Mouse (Mus musculus) midbrain, embryonic 16.5 days (tissue): ENCODE results near the gene Cstf1. TPM values are rescaled to one million over a fixed set of nuclear protein-coding genes. Genes with fewer than 3 reads are reported as not detected.

Source experiments
- ATAC-seq: fragments of 200-750 bp; cut with Nextera tagmentation; 2 replicates; pipeline ENCODE4 v1.8.0; 2017; ENCODE audit warnings: moderate TSS enrichment
- H3K27ac ChIP-seq: fragments of 300-500 bp; sonication (generic); 2 replicates; pipeline ENCODE4 v1.5.1; 2014; ENCODE audit warnings: mild to moderate bottlenecking, low read length, mixed read lengths
- H3K27me3 ChIP-seq: fragments of 300-500 bp; sonication (generic); 2 replicates; pipeline ENCODE4 v1.6.1; 2014; ENCODE audit warnings: low read depth, low read length, mixed read lengths; ENCODE audit not compliant: control insufficient read depth, insufficient read depth
- H3K36me3 ChIP-seq: fragments of 300-500 bp; sonication (generic); 2 replicates; pipeline ENCODE4 v1.6.1; 2014; ENCODE audit warnings: mild to moderate bottlenecking, low read length, moderate library complexity, mixed read lengths; ENCODE audit not compliant: control insufficient read depth, insufficient read depth
- H3K4me1 ChIP-seq: fragments of 300-500 bp; sonication (generic); 2 replicates; pipeline ENCODE4 v1.6.1; 2014; ENCODE audit warnings: mild to moderate bottlenecking, low read length, mixed read lengths; ENCODE audit not compliant: control insufficient read depth, insufficient read depth
- H3K4me2 ChIP-seq: fragments of 300-500 bp; sonication (generic); 2 replicates; pipeline ENCODE4 v1.6.1; 2014; ENCODE audit warnings: mild to moderate bottlenecking, low read length, mixed read lengths
- H3K4me3 ChIP-seq: fragments of 300-500 bp; sonication (generic); 2 replicates; pipeline ENCODE4 v1.5.1; 2014; ENCODE audit warnings: low read depth, mild to moderate bottlenecking, low read length, moderate library complexity, mixed read lengths
- H3K9ac ChIP-seq: fragments of 300-500 bp; sonication (generic); 2 replicates; pipeline ENCODE4 v1.6.1; 2014; ENCODE audit warnings: low read depth, low read length, mixed read lengths
- H3K9me3 ChIP-seq: fragments of 300-500 bp; sonication (generic); replicated peaks from 2 replicates; pipeline ENCODE4 v1.6.1; 2014; ENCODE audit warnings: mild to moderate bottlenecking, low read length, mixed read lengths; ENCODE audit not compliant: control insufficient read depth, poor library complexity, severe bottlenecking
- WGBS: fragments of 180-500 bp; shearing (Covaris S2); extraction: QIAGEN DNeasy Blood & Tissue Kit; methylation state at CpG from one replicate; pipeline ENCODE4 v1.1.7; 2014; 5-methylcytosine and 5-hydroxymethylcytosine counted together
- polyA plus RNA-seq: library from polyadenylated mRNA; unstranded; fragments of >200 nt; fragmentation: Nextera tagmentation; extraction: Ambion mirVana; gene quantifications from 2 replicates; pipeline ENCODE4 v1.2.1, GENCODE M21; 2015

The Cstf1 gene
- polyA plus RNA-seq, 1 experiment from 2014 or later = 23.4 TPM

DNA sequence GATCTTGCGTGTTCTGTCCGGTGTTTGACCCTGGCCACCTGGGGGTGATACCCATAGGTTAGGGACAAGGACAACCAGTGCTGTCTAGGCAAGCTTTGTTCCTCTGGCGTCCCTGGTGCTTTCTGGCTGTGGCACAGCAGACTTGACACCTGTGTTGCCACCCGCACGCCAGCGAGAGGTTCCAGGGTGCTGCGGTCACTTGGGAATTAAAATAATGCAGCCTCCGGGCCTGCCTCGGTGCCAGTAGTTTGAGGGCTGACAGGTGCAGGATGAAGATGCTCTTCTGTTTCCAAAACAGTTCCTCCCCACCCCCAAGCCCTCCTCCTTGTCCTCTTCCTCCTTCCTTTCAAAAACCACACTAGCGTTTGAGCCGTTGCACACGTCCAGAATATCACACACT lies 11.4 kb downstream of the Cstf1 start:
- H3K36me3 ChIP-seq = peaks cover 29% of the 10 kb centered on the region
- no peak for ATAC-seq
- H3K27me3 ChIP-seq = no peaks in the 10 kb centered on the region

GRCm38 (mm10) chr2:172384715-172385114 lies 14.2 kb downstream of the Cstf1 start:
- Histone ChIP-seq H3K36me3 (peaks cover 21% of the 10 kb centered on the region), H3K27me3 (no peaks in the 10 kb centered on the region), H3K4me3 (no peak overlapping the region), H3K4me2 (no peak overlapping the region), H3K4me1 (no peaks in the 10 kb centered on the region), H3K9ac (no peak overlapping the region), H3K27ac (no peak overlapping the region), H3K9me3 (no peaks in the 10 kb centered on the region)
- ATAC-seq = no peak
- WGBS = 91% methylated on average over 3 of the region's 3 CpGs

More for the DNA sequence above, 11.4 kb downstream of the Cstf1 start:
- H3K9me3 ChIP-seq = no peaks in the 10 kb centered on the region
- no peaks in the 10 kb centered on the region for H3K4me1 ChIP-seq
- 92% methylated on average over 12 of the region's 12 CpGs for WGBS
- H3K9ac ChIP-seq = no peak overlapping the region
- H3K27ac ChIP-seq = no peak overlapping the region
- H3K4me2 ChIP-seq = no peak overlapping the region
- no peak overlapping the region for H3K4me3 ChIP-seq

- H3K4me2 ChIP-seq = no peak overlapping the region
- no peaks in the 10 kb centered on the region for H3K27me3 ChIP-seq
- no peak overlapping the region for H3K4me3 ChIP-seq
- H3K4me1 ChIP-seq = no peaks in the 10 kb centered on the region
- H3K27ac ChIP-seq = no peak overlapping the region
- no peaks in the 10 kb centered on the region for H3K36me3 ChIP-seq
- WGBS = 52% methylated on average over 6 of the region's 6 CpGs
- H3K9ac ChIP-seq = no peak overlapping the region
- ATAC-seq = no peak
- no peaks in the 10 kb centered on the region for H3K9me3 ChIP-seq
These were observed 19.9 kb downstream of the Cstf1 start for GRCm38 (mm10) chr2:172390341-172390740.

DNA sequence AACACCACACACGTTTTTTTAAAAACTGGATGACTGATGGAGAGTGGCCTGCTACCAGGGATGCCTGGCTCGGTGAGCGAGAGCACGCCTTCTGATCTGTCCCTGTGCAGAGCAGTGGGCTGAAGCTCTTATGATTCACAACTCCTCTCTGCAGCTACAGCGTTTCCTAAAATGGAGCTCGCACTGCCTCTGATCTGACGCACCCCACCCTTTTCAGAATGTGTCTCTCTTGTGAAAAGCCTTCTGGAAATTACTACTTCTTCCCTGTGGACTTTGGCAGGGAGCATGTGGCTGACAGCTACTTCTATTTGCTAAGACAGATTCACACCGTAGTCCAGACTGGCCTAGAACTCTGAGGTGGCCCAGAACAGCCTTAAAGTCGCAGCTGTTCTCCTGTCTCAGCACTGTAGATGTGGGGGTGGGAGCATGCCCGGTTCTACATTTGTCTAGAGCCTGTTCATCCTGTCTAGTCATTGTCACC lies 21.6 kb downstream of the Cstf1 start:
- H3K27me3 ChIP-seq = no peaks in the 10 kb centered on the region
- H3K4me3 ChIP-seq = no peak overlapping the region
- no peak overlapping the region for H3K4me2 ChIP-seq
- H3K36me3 ChIP-seq = no peaks in the 10 kb centered on the region
- no peak overlapping the region for H3K27ac ChIP-seq
- no peak overlapping the region for H3K9ac ChIP-seq
- H3K4me1 ChIP-seq = no peaks in the 10 kb centered on the region
- no peak for ATAC-seq
- 78% methylated on average over 10 of the region's 10 CpGs for WGBS
- no peaks in the 10 kb centered on the region for H3K9me3 ChIP-seq

GRCm38 (mm10) chr2:172393391-172394051 lies 23.0 kb downstream of the Cstf1 start, which contains the start of gene Cass4:
Cass4 (plus strand) TSS chr2:172393794.
- Histone ChIP-seq H3K9ac (no peak within 1 kb of the TSS), H3K9me3 (no peaks in the 10 kb centered on the region), H3K4me2 (no peak within 1 kb of the TSS), H3K4me1 (no peaks in the 10 kb centered on the region), H3K36me3 (no peaks in the 10 kb centered on the region), H3K27ac (no peak within 1 kb of the TSS), H3K4me3 (no peak within 1 kb of the TSS), H3K27me3 (no peaks in the 10 kb centered on the region)
- ATAC-seq = no peak
- 39% methylated on average over 13 of the region's 13 CpGs for WGBS

DNA sequence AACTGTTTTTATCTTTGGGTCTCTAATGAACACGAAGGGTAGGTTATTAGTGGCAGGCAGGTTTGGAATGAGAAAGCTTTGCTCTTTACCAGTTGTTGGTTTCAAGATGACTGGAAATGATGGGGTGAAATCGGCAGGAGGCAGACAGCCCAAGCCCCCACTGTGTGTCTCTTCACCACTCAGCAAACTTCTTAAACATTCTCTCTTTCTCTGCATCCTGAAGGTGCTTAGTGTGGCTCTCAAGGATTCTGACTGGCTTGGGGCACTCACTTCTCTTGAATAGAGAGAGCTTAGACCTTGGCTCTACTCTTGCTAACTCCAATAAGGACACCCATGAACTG lies 23.5 kb downstream of the Cstf1 start:
- 81% methylated on average over 2 of the region's 2 CpGs for WGBS
- no peak overlapping the region for H3K27ac ChIP-seq

DNA sequence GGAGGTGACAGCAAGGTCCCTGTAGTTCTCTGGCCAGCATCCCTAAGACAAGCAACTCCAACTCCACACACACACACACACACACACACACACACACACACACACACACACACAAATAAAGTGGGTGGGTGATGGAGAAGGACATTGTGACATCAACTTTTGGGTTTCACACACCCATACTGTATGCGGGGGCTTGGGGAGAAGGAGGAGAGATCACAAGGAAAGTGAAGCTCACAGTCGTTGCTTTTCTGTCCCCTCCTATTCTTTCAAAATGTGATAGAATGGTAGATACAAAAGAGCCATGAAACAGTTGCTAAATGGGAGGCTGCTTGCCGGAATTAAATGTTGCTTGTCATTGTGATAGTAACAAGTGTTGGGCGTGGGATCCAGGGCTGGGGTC lies 24.2 kb downstream of the Cstf1 start:
- Histone ChIP-seq H3K4me1 (no peaks in the 10 kb centered on the region), H3K4me2 (no peak overlapping the region), H3K9me3 (no peaks in the 10 kb centered on the region), H3K4me3 (no peak overlapping the region), H3K27me3 (no peaks in the 10 kb centered on the region), H3K9ac (no peak overlapping the region), H3K36me3 (no peaks in the 10 kb centered on the region), H3K27ac (no peak overlapping the region)
- ATAC-seq = no peak
- 67% methylated on average over 4 of the region's 4 CpGs for WGBS

More for the DNA sequence above, 23.5 kb downstream of the Cstf1 start:
- Histone ChIP-seq H3K9ac (no peak overlapping the region), H3K4me3 (no peak overlapping the region), H3K9me3 (no peaks in the 10 kb centered on the region), H3K4me1 (no peaks in the 10 kb centered on the region), H3K36me3 (no peaks in the 10 kb centered on the region), H3K4me2 (no peak overlapping the region), H3K27me3 (no peaks in the 10 kb centered on the region)
- ATAC-seq = no peak

- 45% methylated on average over 9 of the region's 9 CpGs for WGBS
- no peaks in the 10 kb centered on the region for H3K27me3 ChIP-seq
- H3K9ac ChIP-seq = no peak overlapping the region
- no peak overlapping the region for H3K4me2 ChIP-seq
- H3K9me3 ChIP-seq = no peaks in the 10 kb centered on the region
- no peaks in the 10 kb centered on the region for H3K4me1 ChIP-seq
- no peak overlapping the region for H3K27ac ChIP-seq
- no peaks in the 10 kb centered on the region for H3K36me3 ChIP-seq
- no peak overlapping the region for H3K4me3 ChIP-seq
- no peak for ATAC-seq
These were observed 25.5 kb downstream of the Cstf1 start for GRCm38 (mm10) chr2:172395961-172396360.

- Histone ChIP-seq H3K27ac (no peak overlapping the region), H3K4me1 (no peaks in the 10 kb centered on the region), H3K4me3 (no peak overlapping the region), H3K27me3 (no peaks in the 10 kb centered on the region), H3K4me2 (no peak overlapping the region), H3K36me3 (no peaks in the 10 kb centered on the region), H3K9me3 (no peaks in the 10 kb centered on the region), H3K9ac (no peak overlapping the region)
- WGBS = 36% methylated on average over 9 of the region's 9 CpGs
- 0 out of 2 replicates have a peak, but pooled peaks have one; percentile 14 for ATAC-seq
These were observed 29.4 kb downstream of the Cstf1 start for GRCm38 (mm10) chr2:172399901-172400300.
